9 mouse cellular contexts compared by ENCODE assay signal in the genomic region with DNA sequence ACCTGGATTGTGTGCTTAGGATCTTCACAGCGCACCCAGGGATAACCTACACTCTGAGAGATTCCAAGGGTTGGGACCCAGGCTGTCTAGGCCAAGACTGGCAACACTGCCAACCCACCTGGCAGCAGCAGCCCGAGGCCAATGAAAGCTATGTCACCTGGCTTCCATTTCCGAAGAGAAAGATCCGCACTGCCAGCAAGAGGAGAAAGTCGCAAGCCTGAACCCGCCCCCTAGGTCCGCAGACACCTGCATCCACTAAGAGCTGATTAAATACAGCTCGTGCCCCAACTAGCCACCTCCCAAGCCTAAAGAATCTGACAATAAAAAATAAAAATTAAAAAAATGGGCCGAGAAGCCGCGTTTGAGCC. TPM values are rescaled to one million over a fixed set of nuclear protein-coding genes. Genes with fewer than 3 reads are reported as not detected.
DNase-seq lines count a peak whose midpoint lies in the region; ATAC-seq and TF ChIP-seq lines count a peak whose summit lies in the region.
"Had no signal": no experiment of that assay in that cellular context is flagged by ENCODE, and none has a peak within 500 bp of the region (broad histone marks: within the 10 kb centered on the region; RNA-seq: fewer than 3 reads in every experiment).

No protein-coding gene starts in this region.

- H3K36me3 ChIP-seq in forebrain, postnatal 0 days (ENCODE audit: insufficient read depth) = peaks cover 28% of the 10 kb centered on the region
- H3K36me3 ChIP-seq in limb, embryonic 10.5 days = peaks cover 13% of the 10 kb centered on the region
- H3K36me3 ChIP-seq in midbrain, embryonic 14.5 days (ENCODE audit: control insufficient read depth, insufficient read depth, low read length) = peaks cover 17% of the 10 kb centered on the region

- peak; percentile 9 for DNase-seq in retina, postnatal 1 day
- DNase-seq in retina, embryonic 14.5 days (ENCODE audit: low spot score) = no peak
- DNase-seq in forebrain, postnatal 0 days = peak; percentile 25
- DNase-seq in limb, embryonic 10.5 days (ENCODE audit: low spot score) = peak; percentile 33
- no peak for DNase-seq in midbrain, embryonic 14.5 days
- DNase-seq in ovary, postnatal 14 days (ENCODE audit: low spot score) = no peak

- peak overlapping the region; percentile 79 for H3K4me2 ChIP-seq in forebrain, postnatal 0 days (ENCODE audit: low read depth)
- H3K4me2 ChIP-seq in midbrain, embryonic 14.5 days (ENCODE audit: low read length) = peak overlapping the region; percentile 86

- H3K4me1 ChIP-seq in forebrain, postnatal 0 days (ENCODE audit: insufficient read depth) = peaks cover 9% of the 10 kb centered on the region
- peaks cover 24% of the 10 kb centered on the region for H3K4me1 ChIP-seq in limb, embryonic 10.5 days
- H3K4me1 ChIP-seq in midbrain, embryonic 14.5 days (ENCODE audit: control insufficient read depth, insufficient read depth, low read length) = peaks cover 17% of the 10 kb centered on the region

- H3K9ac ChIP-seq in forebrain, postnatal 0 days = peak overlapping the region; percentile 88
- H3K9ac ChIP-seq in midbrain, embryonic 14.5 days (replicated peaks; ENCODE audit: low read length) = peak overlapping the region; percentile 86

- H3K9me3 ChIP-seq in forebrain, postnatal 0 days (ENCODE audit: low read length) = no peaks in the 10 kb centered on the region
- H3K9me3 ChIP-seq in limb, embryonic 10.5 days (replicated peaks) = no peaks in the 10 kb centered on the region
- no peaks in the 10 kb centered on the region for H3K9me3 ChIP-seq in midbrain, embryonic 14.5 days (ENCODE audit: control insufficient read depth, low read length)

- peak overlapping the region; percentile 97 for H3K4me3 ChIP-seq in forebrain, postnatal 0 days (ENCODE audit: low read depth, low read length)
- peak overlapping the region; percentile 69 for H3K4me3 ChIP-seq in limb, embryonic 10.5 days
- H3K4me3 ChIP-seq in midbrain, embryonic 14.5 days (replicated peaks; ENCODE audit: low read depth, low read length) = peak overlapping the region; percentile 91

- TF ChIP-seq CTCF in forebrain, postnatal 0 days (IDR thresholded peaks at IDR 0.05; ENCODE audit: low read depth) = no peak

- ATAC-seq in cerebellum, adult (ENCODE audit: insufficient number of reproducible peaks, low FRiP score, low TSS enrichment) = 0 out of 2 replicates have a peak, but pooled peaks have one; percentile 24
- peak; percentile 9; the same call in 1 of the 2 replicates for ATAC-seq in forebrain, postnatal 0 days
- ATAC-seq in midbrain, embryonic 14.5 days (ENCODE audit: low FRiP score, low TSS enrichment) = no peak
- no peak for ATAC-seq in erythroid progenitor cell, adult 5-6 weeks (replicated peaks; ENCODE audit: low FRiP score, poor library complexity, severe bottlenecking)

- WGBS in forebrain, postnatal 0 days = 6% methylated on average over 11 of the region's 11 CpGs
- 4% methylated on average over 11 of the region's 11 CpGs for WGBS in limb, embryonic 10.5 days
- WGBS in midbrain, embryonic 14.5 days = 4% methylated on average over 11 of the region's 11 CpGs

- H3K27ac ChIP-seq in forebrain, postnatal 0 days (ENCODE audit: low read depth, low read length) = peak overlapping the region; percentile 73
- peak overlapping the region; percentile 78 for H3K27ac ChIP-seq in limb, embryonic 10.5 days
- 0 out of 2 replicates have a peak overlapping the region, but pooled peaks have one; percentile 49 for H3K27ac ChIP-seq in midbrain, embryonic 14.5 days (replicated peaks; ENCODE audit: low read depth, low read length)

- no peaks in the 10 kb centered on the region for H3K27me3 ChIP-seq in forebrain, postnatal 0 days (ENCODE audit: insufficient read depth, low read length)
- H3K27me3 ChIP-seq in limb, embryonic 10.5 days (ENCODE audit: low read depth, poor library complexity, severe bottlenecking) = no peaks in the 10 kb centered on the region
- H3K27me3 ChIP-seq in midbrain, embryonic 14.5 days (ENCODE audit: control insufficient read depth, insufficient read depth, low read length) = no peaks in the 10 kb centered on the region

RNA-seq across cellular contexts. Expression of a gene that starts 0.5 kb away (rescaled TPM):
- total RNA-seq in forebrain, postnatal 0 days (2014; rRNA removed) = 45.2 and 52.9 TPM in 2 replicates
- 45.2 and 45.3 TPM in 2 replicates for polyA plus RNA-seq in forebrain, postnatal 0 days (2015; fragmentation: Nextera tagmentation; extraction: Ambion mirVana)
- polyA plus RNA-seq in limb, embryonic 10.5 days (2016; fragmentation: Nextera tagmentation; extraction: Ambion mirVana) = 20.5 and 22.0 TPM in 2 replicates
- 43.7 and 56.6 TPM in 2 replicates for polyA plus RNA-seq in midbrain, embryonic 14.5 days (2014; fragmentation: Nextera tagmentation; extraction: Ambion mirVana)
- 5.4 and 5.9 TPM in 2 replicates for total RNA-seq in erythroid progenitor cell, adult 5-6 weeks (2015; ENCODE audit: low replicate concordance)
- 4.1 and 6.7 TPM in 2 replicates for total RNA-seq in erythroid progenitor cell, adult 5-6 weeks (2017; ENCODE audit: low replicate concordance)

RNA-seq across cellular contexts. Expression of a gene that starts 2.8 kb away (rescaled TPM):
- 19.1 and 29.2 TPM in 2 replicates for total RNA-seq in forebrain, postnatal 0 days (2014; rRNA removed)
- polyA plus RNA-seq in forebrain, postnatal 0 days (2015; fragmentation: Nextera tagmentation; extraction: Ambion mirVana) = 24.8 and 26.8 TPM in 2 replicates
- polyA plus RNA-seq in limb, embryonic 10.5 days (2016; fragmentation: Nextera tagmentation; extraction: Ambion mirVana) = 38.3 and 43.5 TPM in 2 replicates
- 30.3 and 31.4 TPM in 2 replicates for polyA plus RNA-seq in midbrain, embryonic 14.5 days (2014; fragmentation: Nextera tagmentation; extraction: Ambion mirVana)
- total RNA-seq in erythroid progenitor cell, adult 5-6 weeks (2015; ENCODE audit: low replicate concordance) = 28.1 and 44.4 TPM in 2 replicates
- total RNA-seq in erythroid progenitor cell, adult 5-6 weeks (2017; ENCODE audit: low replicate concordance) = 13.5 and 23.4 TPM in 2 replicates

RNA-seq across cellular contexts. Expression of a gene that starts 45.1 kb away (rescaled TPM):
- total RNA-seq in forebrain, postnatal 0 days (2014; rRNA removed) = 0.14 TPM in 1 of 2 replicates, not detected in the other
- 0.17 TPM in 1 of 2 replicates, not detected in the other for polyA plus RNA-seq in forebrain, postnatal 0 days (2015; fragmentation: Nextera tagmentation; extraction: Ambion mirVana)
- not detected in 2 replicates for polyA plus RNA-seq in limb, embryonic 10.5 days (2016; fragmentation: Nextera tagmentation; extraction: Ambion mirVana)
- not detected in 2 replicates for polyA plus RNA-seq in midbrain, embryonic 14.5 days (2014; fragmentation: Nextera tagmentation; extraction: Ambion mirVana)
- total RNA-seq in erythroid progenitor cell, adult 5-6 weeks (2015; ENCODE audit: low replicate concordance) = not detected in 2 replicates
- not detected in 2 replicates for total RNA-seq in erythroid progenitor cell, adult 5-6 weeks (2017; ENCODE audit: low replicate concordance)
- total RNA-seq: common myeloid progenitor, adult 5-6 weeks had no signal

Comparison
In these comparisons a context has a peak if more than half of its experiments do, and no peak if none do; other contexts are left out.
1. DNase-seq: peak in retina, postnatal 1 day (single experiment), forebrain, postnatal 0 days (single experiment) and limb, embryonic 10.5 days (single experiment); none in retina, embryonic 14.5 days (single experiment), midbrain, embryonic 14.5 days (single experiment) and ovary, postnatal 14 days (single experiment).
2. ATAC-seq: peak in cerebellum, adult (single experiment) and forebrain, postnatal 0 days (single experiment); none in midbrain, embryonic 14.5 days (single experiment) and erythroid progenitor cell, adult 5-6 weeks (single experiment).
3. Peak in every context shown above with its lines, with median percentiles within 50 percentile points of each other: H3K27ac ChIP-seq and H3K4me3 ChIP-seq.